Mouse (Mus musculus) lung, adult 2 months (tissue): ENCODE results near the gene Spry1. TPM values are rescaled to one million over a fixed set of nuclear protein-coding genes. Genes with fewer than 3 reads are reported as not detected.

Experiments
- DNase-seq: peaks from one replicate; pipeline ENCODE4 v3.0.0; 2022
- H3K4me1 ChIP-seq: fragments of 200-500 bp; 2 replicates; pipeline ENCODE4 v1.6.1; 2011; ENCODE audit warnings: low read length; ENCODE audit not compliant: control insufficient read depth, insufficient read depth
- H3K4me3 ChIP-seq: fragments of 200-500 bp; replicated peaks from 2 replicates; pipeline ENCODE3; 2011; ENCODE audit warnings: low read depth, mild to moderate bottlenecking, control low read depth, low read length; ENCODE audit errors: extremely low read depth
- CTCF ChIP-seq: fragments of 200-500 bp; IDR thresholded peaks from 2 replicates; pipeline ENCODE4 v1.5.1; 2011; ENCODE audit warnings: mild to moderate bottlenecking, low read length, control low read depth; ENCODE audit not compliant: insufficient read depth
- POLR2A ChIP-seq: fragments of 200-500 bp; IDR thresholded peaks from 2 replicates; pipeline ENCODE4 v1.6.1; 2011; ENCODE audit warnings: low read depth, mild to moderate bottlenecking, control low read depth, low read length, borderline replicate concordance; ENCODE audit errors: extremely low read depth
- WGBS: fragments of 180-500 bp; shearing (Covaris S2); methylation state at CpG from one replicate; pipeline ENCODE4 v1.1.7; 2018; 5-methylcytosine and 5-hydroxymethylcytosine counted together
- polyA plus RNA-seq: library from polyadenylated mRNA; depleted of rRNA; stranded (reverse); fragments of >200 nt; gene quantifications from 2 replicates; pipeline ENCODE4 v1.2.3, GENCODE M21; 2012

Spry1 gene
- polyA plus RNA-seq, 1 experiment = 124 TPM

DNA sequence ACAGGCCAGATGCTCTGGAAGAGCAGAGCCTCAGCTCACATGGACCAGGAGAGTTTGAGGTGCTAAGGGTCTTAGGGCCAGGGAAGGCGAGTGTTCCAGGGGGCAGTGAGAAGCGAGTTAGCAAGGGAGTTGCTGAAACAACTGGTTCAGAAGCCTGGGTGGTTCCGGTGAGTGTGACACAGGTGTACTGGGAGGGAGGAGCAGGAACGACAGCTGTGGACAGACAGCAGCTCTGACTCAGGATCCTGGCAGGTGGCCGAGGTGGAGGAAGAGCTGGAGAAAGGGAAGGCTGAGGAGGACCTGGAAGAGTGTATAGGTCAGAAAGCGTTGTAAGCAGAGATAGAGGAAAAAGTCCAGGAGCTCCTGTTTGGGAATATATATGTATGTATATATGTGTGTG is 9.5 kb downstream of the Spry1 start:
- peaks cover 13% of the 10 kb centered on the region; the same call in 1 of the 2 replicates for H3K4me1 ChIP-seq
- 72% methylated on average over 6 of the region's 6 CpGs for WGBS
- DNase-seq = no peak
- TF ChIP-seq POLR2A = no peak
- TF ChIP-seq CTCF = no peak
- H3K4me3 ChIP-seq = no peak overlapping the region

DNA sequence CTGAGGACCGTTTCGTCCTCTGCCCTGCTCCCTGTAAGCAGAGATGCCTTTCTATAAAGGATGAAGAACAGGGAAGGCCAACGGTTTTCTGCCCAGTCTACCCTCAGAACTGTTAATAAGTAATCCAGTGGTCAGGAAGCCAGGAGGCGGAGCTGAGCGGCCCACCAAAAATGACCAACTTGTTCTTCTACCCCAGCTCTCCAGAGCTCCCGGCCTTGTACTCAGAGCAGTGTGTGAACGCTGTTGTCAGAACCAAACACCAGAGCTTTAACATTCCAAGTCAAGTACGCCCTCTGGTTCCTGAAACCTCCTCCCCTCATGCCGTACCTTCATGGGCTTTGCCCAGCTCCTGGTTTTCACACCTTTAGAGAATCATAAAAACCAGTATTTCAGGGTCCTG is 12.8 kb downstream of the Spry1 start:
- peak overlapping the region; percentile 0 for H3K4me3 ChIP-seq
- WGBS = 76% methylated on average over 9 of the region's 9 CpGs
- TF ChIP-seq POLR2A (peak; percentile 19; the same call in 1 of the 2 replicates), CTCF (no peak)
- peaks cover 12% of the 10 kb centered on the region; the same call in 1 of the 2 replicates for H3K4me1 ChIP-seq
- DNase-seq = no peak

DNA sequence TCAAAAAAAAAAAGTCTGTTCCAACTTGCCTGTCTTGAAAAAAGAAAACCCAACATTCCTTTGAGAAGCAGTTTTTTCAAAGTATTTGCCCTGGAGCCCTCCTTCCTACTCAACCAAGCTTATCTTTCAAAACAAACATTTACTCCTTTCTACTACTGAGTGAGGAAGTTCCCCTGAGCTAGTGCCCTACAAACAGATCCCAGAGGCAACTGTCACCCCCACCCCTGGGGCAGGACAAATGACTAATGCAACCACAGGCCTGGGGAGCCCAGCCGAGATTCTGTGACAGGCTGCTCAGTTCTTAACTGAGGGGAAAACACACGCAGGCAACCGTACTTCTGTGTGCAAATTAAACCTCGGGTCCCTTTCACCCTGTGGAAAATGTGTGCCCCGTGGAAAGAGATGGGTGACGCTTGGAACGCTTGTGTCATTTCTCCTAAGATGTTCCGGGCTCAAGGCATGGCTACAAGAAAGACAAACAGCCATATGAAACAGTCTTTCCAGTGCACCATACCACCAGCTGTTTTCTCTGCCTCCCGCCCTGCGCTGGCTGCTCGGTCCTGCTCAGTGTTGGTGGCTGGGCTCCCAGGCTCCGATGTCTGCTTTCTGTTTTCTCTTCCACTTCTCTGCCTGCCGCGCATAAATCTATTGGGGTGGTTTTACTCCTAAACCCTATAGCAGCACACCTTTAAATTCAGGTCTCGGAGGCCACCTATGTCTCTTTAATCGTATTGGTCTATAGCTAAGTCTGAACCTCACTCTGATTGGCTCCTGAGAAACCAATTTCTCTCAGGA is 14.4 kb downstream of the Spry1 start:
- 8% methylated on average over 16 of the region's 16 CpGs for WGBS
- TF ChIP-seq CTCF (no peak), POLR2A (no peak)
- peak; percentile 65 for DNase-seq
- peak overlapping the region; percentile 58 for H3K4me3 ChIP-seq
- peaks cover 10% of the 10 kb centered on the region; the same call in 1 of the 2 replicates for H3K4me1 ChIP-seq

DNA sequence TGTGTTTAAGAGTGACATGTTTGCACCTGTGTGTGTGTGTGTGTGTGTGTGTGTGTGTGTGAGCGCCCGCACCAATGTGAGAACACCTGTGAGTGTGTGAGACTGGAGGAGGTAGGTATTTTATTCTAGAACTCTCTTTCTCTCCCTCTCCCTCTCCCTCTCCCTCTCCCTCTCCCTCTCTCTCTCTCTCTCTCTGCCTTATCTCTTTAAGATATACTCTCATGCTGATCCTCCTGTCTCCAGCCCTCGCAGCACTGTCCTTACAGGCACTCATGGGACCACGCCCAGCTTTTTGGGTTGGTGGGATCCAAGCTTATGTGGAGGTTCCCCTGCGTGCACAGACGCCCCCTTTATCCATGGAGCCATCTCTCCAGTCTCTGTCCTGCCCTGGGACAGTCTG is 15.0 kb downstream of the Spry1 start:
- 65% methylated on average over 6 of the region's 6 CpGs for WGBS
- DNase-seq = no peak
- no peak overlapping the region for H3K4me3 ChIP-seq
- peaks cover 10% of the 10 kb centered on the region; the same call in 1 of the 2 replicates for H3K4me1 ChIP-seq
- TF ChIP-seq CTCF = no peak
- no peak for TF ChIP-seq POLR2A

DNA sequence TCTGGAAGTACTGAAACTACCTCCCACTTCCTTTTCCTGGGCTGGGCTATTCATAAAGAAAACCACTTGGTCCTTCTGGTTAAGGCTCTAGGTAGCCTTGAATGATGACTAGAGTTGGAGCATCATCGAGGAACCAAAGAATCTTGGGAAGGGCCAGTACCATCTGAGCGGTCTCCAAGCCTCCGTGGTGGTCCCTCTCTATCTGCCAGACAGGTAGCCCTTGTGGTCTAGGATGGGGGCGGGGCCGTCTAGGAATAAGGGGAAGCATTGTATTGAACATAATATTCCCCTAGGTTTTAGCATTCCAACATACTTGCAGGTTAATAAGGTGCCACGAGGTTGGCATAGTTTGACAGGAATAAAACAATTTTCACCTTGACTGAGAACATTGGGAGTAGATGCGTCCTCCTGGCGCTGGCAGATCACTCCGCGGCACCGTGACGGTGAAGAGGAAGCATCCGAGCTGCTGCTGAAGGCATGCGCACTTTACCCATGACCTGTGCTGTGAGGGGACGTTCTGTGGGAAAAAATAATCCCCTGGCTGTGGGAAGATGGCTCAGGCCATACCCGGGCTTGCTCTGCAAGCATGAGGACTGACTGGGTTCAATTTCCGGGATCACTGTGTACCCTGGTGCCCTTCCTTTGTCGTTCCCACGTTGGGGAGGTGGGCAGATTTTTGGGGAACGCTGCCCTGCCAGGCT is 16.3 kb downstream of the Spry1 start:
- H3K4me3 ChIP-seq = peak overlapping the region; percentile 8
- H3K4me1 ChIP-seq = peaks cover 10% of the 10 kb centered on the region; the same call in 1 of the 2 replicates
- TF ChIP-seq POLR2A = peak; percentile 26; the same call in 1 of the 2 replicates
- TF ChIP-seq CTCF = no peak
- no peak for DNase-seq
- WGBS = 31% methylated on average over 20 of the region's 20 CpGs

DNA sequence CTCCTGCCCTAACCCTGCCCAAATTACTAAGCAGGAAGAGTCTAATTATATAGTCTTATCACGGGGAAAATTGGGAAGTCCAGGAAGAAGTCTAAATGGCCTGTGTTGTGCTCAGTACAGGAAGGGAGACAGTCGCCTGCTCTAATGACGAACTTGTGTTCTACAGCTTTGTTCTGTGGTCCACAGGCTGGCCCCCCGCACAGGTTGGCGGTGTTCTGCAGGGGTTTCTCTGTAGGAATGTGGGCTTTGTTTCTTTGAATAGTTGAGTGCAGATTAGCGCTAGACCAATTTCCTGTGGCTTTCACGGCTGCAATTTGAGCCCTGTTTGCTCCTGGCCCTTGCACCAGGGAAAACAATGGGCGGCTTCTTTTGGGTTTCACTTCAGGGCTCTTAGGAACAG is 17.3 kb downstream of the Spry1 start:
- DNase-seq = no peak
- TF ChIP-seq CTCF (no peak), POLR2A (no peak)

DNA sequence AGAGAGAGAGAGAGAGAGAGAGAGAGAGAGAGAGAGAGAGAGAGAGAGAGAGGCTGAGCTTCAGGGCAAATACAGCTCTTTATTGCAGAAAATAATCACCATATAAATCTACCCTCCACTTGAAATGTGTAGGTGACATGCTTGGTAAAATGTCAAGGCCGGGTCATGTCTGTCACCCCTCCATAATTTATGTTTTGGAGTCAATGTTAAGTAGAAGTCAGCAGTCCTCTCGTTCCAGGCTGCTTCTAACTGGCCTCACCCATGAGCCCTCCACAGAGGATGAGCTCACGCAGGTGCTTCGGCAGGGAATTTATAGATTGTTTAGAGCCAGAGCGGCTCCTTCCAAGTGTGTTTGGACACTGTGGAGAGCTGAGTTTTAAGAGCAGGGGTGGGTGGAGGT is 18.4 kb downstream of the Spry1 start:
- WGBS = 53% methylated on average over 5 of the region's 5 CpGs
- TF ChIP-seq CTCF (no peak), POLR2A (no peak)

More for the DNA sequence above, 17.3 kb downstream of the Spry1 start:
- Histone ChIP-seq H3K4me1 (peaks cover 10% of the 10 kb centered on the region; the same call in 1 of the 2 replicates), H3K4me3 (no peak overlapping the region)
- 13% methylated on average over 8 of the region's 8 CpGs for WGBS

DNA sequence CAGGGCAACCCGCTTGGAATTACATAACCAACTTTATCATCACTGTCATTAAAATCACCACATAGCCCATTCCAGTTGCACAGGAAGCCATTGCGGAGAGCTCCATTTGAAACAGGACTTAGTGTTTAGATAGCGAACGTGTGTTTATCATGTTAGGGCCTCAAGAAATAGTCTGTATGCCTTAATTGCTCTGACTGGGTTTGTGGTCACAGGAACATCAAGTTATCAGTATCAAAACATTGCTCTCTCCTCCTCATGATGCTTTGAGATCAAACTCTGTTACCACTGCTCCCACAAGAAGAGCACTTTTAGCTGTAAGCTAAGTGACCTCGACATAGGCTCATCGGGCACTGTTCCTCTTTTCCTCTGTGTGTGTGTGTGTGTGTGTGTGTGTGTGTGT is 19.9 kb downstream of the Spry1 start:
- no peak for DNase-seq
- TF ChIP-seq POLR2A (no peak), CTCF (no peak)
- WGBS = 46% methylated on average over 6 of the region's 6 CpGs
- Histone ChIP-seq H3K4me1 (peaks cover 4% of the 10 kb centered on the region; the same call in 1 of the 2 replicates), H3K4me3 (no peak overlapping the region)

More for the DNA sequence above, 18.4 kb downstream of the Spry1 start:
- peaks cover 10% of the 10 kb centered on the region; the same call in 1 of the 2 replicates for H3K4me1 ChIP-seq
- H3K4me3 ChIP-seq = no peak overlapping the region
- no peak for DNase-seq

DNA sequence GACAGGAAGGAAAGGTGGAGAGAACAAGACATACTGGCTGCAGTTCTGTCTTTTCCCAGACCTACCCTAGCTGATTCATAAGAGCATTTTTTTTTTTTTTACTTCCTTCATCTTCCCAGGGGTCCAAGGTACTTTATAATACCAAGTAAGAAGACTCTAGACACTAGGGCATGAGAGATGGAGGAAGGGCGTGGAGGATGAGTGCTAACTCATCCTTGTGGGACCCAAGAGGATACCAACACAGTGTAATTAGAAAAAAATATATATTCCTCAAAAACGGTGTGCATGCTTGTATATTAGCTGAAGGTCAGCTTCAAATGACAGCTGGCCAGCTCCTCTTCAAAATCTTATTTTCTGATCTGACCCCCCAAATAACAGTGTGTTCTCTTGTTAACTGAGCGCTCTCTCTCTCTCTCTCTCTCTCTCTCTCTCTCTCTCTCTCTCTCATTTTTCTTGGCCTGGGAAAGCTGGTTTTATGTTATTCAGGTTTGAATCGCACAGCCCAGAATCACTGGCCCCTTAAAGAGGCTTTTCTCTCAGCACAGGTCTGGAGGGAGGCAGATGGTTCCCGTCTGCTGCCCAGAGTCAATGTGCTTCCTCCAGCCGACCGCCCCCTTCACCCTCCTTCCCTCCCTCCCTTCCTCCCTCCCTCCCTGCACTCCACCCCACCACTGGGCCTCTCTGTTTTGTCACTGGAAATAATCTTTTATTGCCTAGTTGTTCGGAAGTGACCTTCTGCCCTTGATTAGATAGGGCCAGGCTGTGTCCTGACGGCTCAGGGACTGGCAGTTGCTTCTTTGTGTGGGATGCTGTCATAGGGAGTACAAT is 26.8 kb downstream of the Spry1 start:
- TF ChIP-seq POLR2A = no peak
- Histone ChIP-seq H3K4me1 (no peaks in the 10 kb centered on the region; the same call in 1 of the 2 replicates), H3K4me3 (no peak overlapping the region)
- WGBS = 34% methylated on average over 9 of the region's 9 CpGs
- no peak for DNase-seq

DNA sequence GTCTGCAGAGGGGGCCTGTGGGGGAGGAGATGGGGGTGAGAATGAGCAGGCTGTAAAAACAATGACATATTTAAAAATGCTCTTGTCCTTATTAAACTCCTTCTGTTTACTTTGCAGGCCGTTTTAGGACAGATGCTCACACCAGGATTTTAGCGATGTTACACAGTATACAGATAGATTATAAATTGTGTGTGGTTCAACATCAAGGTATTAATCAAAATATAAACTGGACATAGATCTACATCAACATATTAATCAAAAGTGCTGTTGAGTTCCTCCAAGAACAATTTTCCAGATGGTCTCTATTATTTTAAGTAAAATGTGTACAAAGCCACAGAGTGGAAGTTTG is 27.3 kb downstream of the Spry1 start:
- 41% methylated on average over 2 of the region's 2 CpGs for WGBS
- no peak for DNase-seq
- TF ChIP-seq POLR2A (no peak), CTCF (no peak)
- H3K4me3 ChIP-seq = no peak overlapping the region
- no peaks in the 10 kb centered on the region; the same call in 1 of the 2 replicates for H3K4me1 ChIP-seq
